Mouse (Mus musculus): ENCODE data around the gene Lclat1. TPM values are rescaled to one million over a fixed set of nuclear protein-coding genes. Genes with fewer than 3 reads are reported as not detected.
"Not testable (repeated sequence)": the region's sequence is repeated elsewhere in the genome, so short reads cannot be mapped to it uniquely, and the experiment has no call there.

The Lclat1 gene
- polyA plus RNA-seq, 1 experiment = 0.46 TPM

GRCm38 (mm10) chr17:73126349-73126748, 18.6 kb downstream of the Lclat1 start:
- H3K9me3 ChIP-seq = no peaks in the 10 kb centered on the region
- peaks cover 31% of the 10 kb centered on the region for H3K4me1 ChIP-seq
- no peak for TF ChIP-seq GATA1 (IDR thresholded peaks at IDR 0.05; ENCODE audit: borderline replicate concordance, low read length)
- TF ChIP-seq FLI1 (IDR thresholded peaks at IDR 0.05; ENCODE audit: low read length) = no peak
- no peaks in the 10 kb centered on the region for H3K36me3 ChIP-seq (replicated peaks; ENCODE audit: low read length)
- no peaks in the 10 kb centered on the region for H3K27me3 ChIP-seq (replicated peaks)
- H3K4me3 ChIP-seq (replicated peaks) = peak overlapping the region; percentile 59

GRCm38 (mm10) chr17:73126903-73127302, 19.1 kb downstream of the Lclat1 start:
- Histone ChIP-seq H3K4me3 (replicated peaks) (no peak overlapping the region), H3K9me3 (no peaks in the 10 kb centered on the region), H3K27me3 (replicated peaks) (no peaks in the 10 kb centered on the region), H3K4me1 (peaks cover 27% of the 10 kb centered on the region), H3K36me3 (replicated peaks; ENCODE audit: low read length) (no peaks in the 10 kb centered on the region)
- TF ChIP-seq GATA1 (IDR thresholded peaks at IDR 0.05; ENCODE audit: borderline replicate concordance, low read length) (no peak), FLI1 (IDR thresholded peaks at IDR 0.05; ENCODE audit: low read length) (no peak)

GRCm38 (mm10) chr17:73136562-73137484, 29.0 kb downstream of the Lclat1 start:
- H3K36me3 ChIP-seq (replicated peaks; ENCODE audit: low read length) = no peaks in the 10 kb centered on the region
- no peak for TF ChIP-seq FLI1 (IDR thresholded peaks at IDR 0.05; ENCODE audit: low read length)
- TF ChIP-seq GATA1 (IDR thresholded peaks at IDR 0.05; ENCODE audit: borderline replicate concordance, low read length) = no peak
- H3K4me3 ChIP-seq (replicated peaks) = no peak overlapping the region
- H3K27me3 ChIP-seq (replicated peaks) = no peaks in the 10 kb centered on the region
- H3K9me3 ChIP-seq = no peaks in the 10 kb centered on the region
- peaks cover 14% of the 10 kb centered on the region for H3K4me1 ChIP-seq

GRCm38 (mm10) chr17:73138217-73138616, 30.4 kb downstream of the Lclat1 start:
- TF ChIP-seq FLI1 (IDR thresholded peaks at IDR 0.05; ENCODE audit: low read length) = no peak
- no peak for TF ChIP-seq GATA1 (IDR thresholded peaks at IDR 0.05; ENCODE audit: borderline replicate concordance, low read length)
- Histone ChIP-seq H3K4me3 (replicated peaks) (no peak overlapping the region), H3K4me1 (peaks cover 22% of the 10 kb centered on the region)

GRCm38 (mm10) chr17:73142029-73142428, 34.2 kb downstream of the Lclat1 start:
- TF ChIP-seq GATA1 (IDR thresholded peaks at IDR 0.05; ENCODE audit: borderline replicate concordance, low read length) (no peak), FLI1 (IDR thresholded peaks at IDR 0.05; ENCODE audit: low read length) (no peak)
- H3K4me3 ChIP-seq (replicated peaks) = no peak overlapping the region
- H3K36me3 ChIP-seq (replicated peaks; ENCODE audit: low read length) = no peaks in the 10 kb centered on the region
- no peaks in the 10 kb centered on the region for H3K9me3 ChIP-seq
- no peaks in the 10 kb centered on the region for H3K27me3 ChIP-seq (replicated peaks)
- peaks cover 16% of the 10 kb centered on the region for H3K4me1 ChIP-seq

More at GRCm38 (mm10) chr17:73138217-73138616, 30.4 kb downstream of the Lclat1 start:
- Histone ChIP-seq H3K36me3 (replicated peaks; ENCODE audit: low read length) (no peaks in the 10 kb centered on the region), H3K27me3 (replicated peaks) (no peaks in the 10 kb centered on the region), H3K9me3 (no peaks in the 10 kb centered on the region)

GRCm38 (mm10) chr17:73142445-73142844, 34.7 kb downstream of the Lclat1 start:
- Histone ChIP-seq H3K27me3 (replicated peaks) (no peaks in the 10 kb centered on the region), H3K4me3 (replicated peaks) (no peak overlapping the region), H3K4me1 (peaks cover 13% of the 10 kb centered on the region), H3K9me3 (no peaks in the 10 kb centered on the region), H3K36me3 (replicated peaks; ENCODE audit: low read length) (no peaks in the 10 kb centered on the region)
- TF ChIP-seq FLI1 (IDR thresholded peaks at IDR 0.05; ENCODE audit: low read length) (no peak), GATA1 (IDR thresholded peaks at IDR 0.05; ENCODE audit: borderline replicate concordance, low read length) (no peak)

- Histone ChIP-seq H3K4me3 (replicated peaks) (no peak overlapping the region), H3K4me1 (peaks cover 9% of the 10 kb centered on the region), H3K36me3 (replicated peaks; ENCODE audit: low read length) (no peaks in the 10 kb centered on the region), H3K9me3 (no peaks in the 10 kb centered on the region), H3K27me3 (replicated peaks) (no peaks in the 10 kb centered on the region)
- TF ChIP-seq FLI1 (IDR thresholded peaks at IDR 0.05; ENCODE audit: low read length) (no peak), GATA1 (IDR thresholded peaks at IDR 0.05; ENCODE audit: borderline replicate concordance, low read length) (no peak)
These were observed 37.6 kb downstream of the Lclat1 start for GRCm38 (mm10) chr17:73145426-73145825.

GRCm38 (mm10) chr17:73148607-73149006, 40.8 kb downstream of the Lclat1 start:
- Histone ChIP-seq H3K9me3 (no peaks in the 10 kb centered on the region), H3K4me1 (peaks cover 4% of the 10 kb centered on the region; the same call in 1 of the 2 replicates), H3K27me3 (replicated peaks) (no peaks in the 10 kb centered on the region), H3K36me3 (replicated peaks; ENCODE audit: low read length) (no peaks in the 10 kb centered on the region), H3K4me3 (replicated peaks) (no peak overlapping the region)
- TF ChIP-seq GATA1 (IDR thresholded peaks at IDR 0.05; ENCODE audit: borderline replicate concordance, low read length) (no peak), FLI1 (IDR thresholded peaks at IDR 0.05; ENCODE audit: low read length) (no peak)

GRCm38 (mm10) chr17:73152790-73153525, 45.2 kb downstream of the Lclat1 start:
- not testable (repeated sequence) for H3K4me1 ChIP-seq; H3K36me3 ChIP-seq (replicated peaks; ENCODE audit: low read length); H3K27me3 ChIP-seq (replicated peaks); H3K9me3 ChIP-seq; H3K4me3 ChIP-seq (replicated peaks)

GRCm38 (mm10) chr17:73153672-73154071, 45.9 kb downstream of the Lclat1 start:
- Histone ChIP-seq H3K36me3 (replicated peaks; ENCODE audit: low read length) (no peaks in the 10 kb centered on the region), H3K4me1 (peaks cover 10% of the 10 kb centered on the region; the same call in 1 of the 2 replicates), H3K4me3 (replicated peaks) (no peak overlapping the region), H3K27me3 (replicated peaks) (no peaks in the 10 kb centered on the region), H3K9me3 (no peaks in the 10 kb centered on the region)
- TF ChIP-seq GATA1 (IDR thresholded peaks at IDR 0.05; ENCODE audit: borderline replicate concordance, low read length) = no peak
- no peak for TF ChIP-seq FLI1 (IDR thresholded peaks at IDR 0.05; ENCODE audit: low read length)
